Mouse (Mus musculus) C2C12 (cell line): Measurements from ENCODE around the gene Tspan5. TPM values are rescaled to one million over a fixed set of nuclear protein-coding genes. Genes with fewer than 3 reads are reported as not detected.

Source experiments
- H3K27me3 ChIP-seq: one replicate; pipeline ENCODE4 v1.6.1; 2011; ENCODE audit not compliant: control insufficient read depth, insufficient read depth, insufficient read length
- H3K36me3 ChIP-seq: one replicate; pipeline ENCODE4 v1.6.1; 2011; ENCODE audit not compliant: control insufficient read depth, insufficient read depth
- H3K4me3 ChIP-seq: one replicate; pipeline ENCODE4 v1.5.1; 2011; ENCODE audit warnings: mild to moderate bottlenecking, control low read depth; ENCODE audit not compliant: poor library complexity, insufficient read depth, severe bottlenecking
- H3K79me2 ChIP-seq: one replicate; pipeline ENCODE4 v1.6.1; 2011; ENCODE audit not compliant: control insufficient read depth, insufficient read depth
- H3K79me3 ChIP-seq: one replicate; pipeline ENCODE4 v1.6.1; 2011; ENCODE audit warnings: low read depth, control low read depth
- H3ac ChIP-seq: one replicate; pipeline ENCODE3; 2011; ENCODE audit warnings: low read depth; ENCODE audit not compliant: control insufficient read depth, insufficient read length
- CEBPB ChIP-seq: IDR thresholded peaks from one replicate; pipeline ENCODE4 v1.6.1; 2011; ENCODE audit warnings: low read depth, mild to moderate bottlenecking, control low read depth, moderate library complexity
- CTCF ChIP-seq: IDR thresholded peaks from one replicate; pipeline ENCODE4 v1.5.1; 2011; ENCODE audit not compliant: control insufficient read depth, insufficient read depth, insufficient read length
- FOSL1 ChIP-seq: IDR thresholded peaks from one replicate; pipeline ENCODE4 v1.8.0; 2011; ENCODE audit warnings: mild to moderate bottlenecking, low read length; ENCODE audit not compliant: poor library complexity, insufficient read depth, severe bottlenecking
- MAX ChIP-seq: IDR thresholded peaks from one replicate; pipeline ENCODE4 v1.6.1; 2011; ENCODE audit warnings: mild to moderate bottlenecking, control low read depth
- MYOD1 ChIP-seq: IDR thresholded peaks from one replicate; pipeline ENCODE4 v1.6.1; 2011; ENCODE audit warnings: low read depth; ENCODE audit not compliant: control insufficient read depth, insufficient read length
- MYOG ChIP-seq: IDR thresholded peaks from one replicate; pipeline ENCODE4 v1.6.1; 2011; ENCODE audit not compliant: control insufficient read depth, insufficient read length; ENCODE audit errors: extremely low read depth
- USF1 ChIP-seq: IDR thresholded peaks from one replicate; pipeline ENCODE4 v1.6.1; 2011; ENCODE audit warnings: low read depth, mild to moderate bottlenecking, control low read depth, moderate library complexity
- polyA plus RNA-seq: library from polyadenylated mRNA; unstranded; fragments of >200 nt; fragmentation: generic; extraction: Trizol; gene quantifications from one replicate; pipeline ENCODE4 v1.2.1, GENCODE M21; 2012; ENCODE audit warnings: missing spikeins

The Tspan5 gene
- polyA plus RNA-seq, 1 experiment, result 35.7 TPM

- TF ChIP-seq MYOG (no peak), CTCF (no peak)
- H3K27me3 ChIP-seq, result no peaks in the 10 kb centered on the region
- no peak overlapping the region for H3K4me3 ChIP-seq
- no peaks in the 10 kb centered on the region for H3K36me3 ChIP-seq
- peaks cover 26% of the 10 kb centered on the region for H3K79me3 ChIP-seq
- peaks cover 37% of the 10 kb centered on the region for H3K79me2 ChIP-seq
- no peak overlapping the region for H3ac ChIP-seq
Measured at GRCm38 (mm10) chr3:138812565-138812964, 70.6 kb downstream of the Tspan5 start.

DNA sequence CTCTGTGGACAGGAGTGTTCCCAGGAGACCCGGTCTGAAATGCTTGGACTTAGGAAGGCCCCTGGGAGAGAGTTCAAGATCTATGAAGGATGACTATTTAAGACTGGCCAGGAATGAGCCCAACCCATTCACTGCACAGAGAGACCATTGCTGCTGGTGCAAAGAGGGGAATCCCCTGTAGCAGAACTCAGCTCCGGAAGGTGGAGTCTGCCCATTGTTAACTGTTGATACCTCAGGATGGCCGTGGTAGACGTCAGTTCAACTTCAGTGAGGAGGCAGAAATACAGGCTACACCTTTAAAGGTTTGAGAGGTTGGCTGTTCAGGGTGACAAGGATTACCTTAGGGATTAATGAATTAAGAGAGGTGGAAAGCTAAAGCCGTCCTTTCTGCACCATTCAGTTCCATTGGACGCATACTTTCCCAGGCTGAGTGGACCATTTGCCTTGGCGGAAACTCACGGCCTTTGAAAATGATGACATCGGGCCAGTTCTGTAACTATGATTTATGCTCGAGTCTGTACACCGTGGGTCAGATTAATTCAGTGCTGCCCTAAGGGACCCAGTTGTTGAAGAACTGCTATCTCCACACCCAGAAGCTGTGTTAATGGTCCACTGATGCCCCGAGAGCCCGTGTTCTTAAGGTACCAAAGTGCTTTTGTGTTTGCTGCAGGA is 71.3 kb downstream of the Tspan5 start:
- no peaks in the 10 kb centered on the region for H3K36me3 ChIP-seq
- no peak overlapping the region for H3ac ChIP-seq
- H3K79me2 ChIP-seq, result peaks cover 37% of the 10 kb centered on the region
- H3K27me3 ChIP-seq, result no peaks in the 10 kb centered on the region
- no peak for TF ChIP-seq MYOG
- no peak for TF ChIP-seq MAX
- no peak for TF ChIP-seq CEBPB
- TF ChIP-seq MYOD1, result no peak
- H3K79me3 ChIP-seq, result peaks cover 24% of the 10 kb centered on the region
- H3K4me3 ChIP-seq, result no peak overlapping the region

- H3K79me3 ChIP-seq, result peaks cover 20% of the 10 kb centered on the region
- no peaks in the 10 kb centered on the region for H3K36me3 ChIP-seq
- no peak for TF ChIP-seq USF1
- TF ChIP-seq MYOD1, result no peak
- no peak for TF ChIP-seq MAX
- H3K27me3 ChIP-seq, result no peaks in the 10 kb centered on the region
- H3K79me2 ChIP-seq, result peaks cover 46% of the 10 kb centered on the region
- H3K4me3 ChIP-seq, result no peak overlapping the region
- no peak overlapping the region for H3ac ChIP-seq
Measured at GRCm38 (mm10) chr3:138814457-138814856, 72.5 kb downstream of the Tspan5 start.

- TF ChIP-seq MAX (no peak), USF1 (no peak), MYOG (no peak), MYOD1 (no peak), CTCF (no peak)
- H3ac ChIP-seq, result no peak overlapping the region
- no peak overlapping the region for H3K4me3 ChIP-seq
- peaks cover 46% of the 10 kb centered on the region for H3K79me2 ChIP-seq
- H3K27me3 ChIP-seq, result no peaks in the 10 kb centered on the region
- peaks cover 18% of the 10 kb centered on the region for H3K79me3 ChIP-seq
- H3K36me3 ChIP-seq, result no peaks in the 10 kb centered on the region
Measured at GRCm38 (mm10) chr3:138815127-138815837, 73.3 kb downstream of the Tspan5 start.

GRCm38 (mm10) chr3:138816888-138817656 is 75.1 kb downstream of the Tspan5 start:
- H3K79me3 ChIP-seq, result peaks cover 13% of the 10 kb centered on the region
- TF ChIP-seq CEBPB, result no peak
- no peak for TF ChIP-seq CTCF
- no peak for TF ChIP-seq MYOD1
- no peak for TF ChIP-seq USF1
- no peak for TF ChIP-seq MAX
- no peak for TF ChIP-seq FOSL1
- no peak for TF ChIP-seq MYOG
- peaks cover 52% of the 10 kb centered on the region for H3K79me2 ChIP-seq
- no peaks in the 10 kb centered on the region for H3K27me3 ChIP-seq
- H3ac ChIP-seq, result no peak overlapping the region
- no peak overlapping the region for H3K4me3 ChIP-seq
- no peaks in the 10 kb centered on the region for H3K36me3 ChIP-seq

GRCm38 (mm10) chr3:138819862-138820261 is 77.9 kb downstream of the Tspan5 start:
- TF ChIP-seq CEBPB, result no peak
- TF ChIP-seq MYOD1, result no peak
- no peak for TF ChIP-seq FOSL1
- no peak for TF ChIP-seq MAX
- no peak for TF ChIP-seq MYOG
- TF ChIP-seq CTCF, result no peak
- no peak for TF ChIP-seq USF1
- Histone ChIP-seq H3K4me3 (no peak overlapping the region), H3K27me3 (no peaks in the 10 kb centered on the region), H3K36me3 (no peaks in the 10 kb centered on the region), H3K79me2 (peaks cover 34% of the 10 kb centered on the region), H3K79me3 (peaks cover 5% of the 10 kb centered on the region), H3ac (no peak overlapping the region)
